Mouse (Mus musculus): ENCODE measurements at regions not wholly inside any gene's neighbourhood (a gene's known extent, or its start where the extent isn't known, plus 50 kb on each side); places are given as distances from the start of the nearest gene placed in this dataset.

DNA sequence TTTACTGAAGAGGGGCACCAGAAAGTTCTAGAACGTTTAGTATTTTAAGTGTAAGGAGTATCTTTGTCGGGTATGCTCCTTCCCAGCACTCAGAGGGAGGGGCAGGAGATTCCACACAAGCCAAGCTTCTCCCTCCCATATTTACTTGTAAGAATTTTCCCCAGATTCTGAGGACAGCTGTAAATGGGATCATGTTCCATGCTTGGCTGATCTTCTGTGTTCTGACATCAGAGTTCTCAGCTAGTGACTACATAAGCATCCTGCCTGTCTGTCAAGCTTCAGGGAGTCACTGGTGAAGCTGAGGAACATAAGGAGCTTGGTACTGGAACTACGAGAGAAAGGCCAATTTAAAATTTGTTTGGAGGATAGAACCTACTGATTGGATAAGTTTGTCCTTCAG, 464.9 kb downstream of the Kcnj2 start:
- H3K36me3 ChIP-seq (ENCODE audit: control insufficient read depth, insufficient read depth, low read length): no peaks in the 10 kb centered on the region
- H3K9me3 ChIP-seq (ENCODE audit: control insufficient read depth, low read length): no peaks in the 10 kb centered on the region
- no peak for ATAC-seq
- no peaks in the 10 kb centered on the region for H3K27me3 ChIP-seq (replicated peaks; ENCODE audit: control insufficient read depth, insufficient read depth, low read length)
- no peak overlapping the region for H3K4me3 ChIP-seq (ENCODE audit: low read length)
- no peak overlapping the region for H3K9ac ChIP-seq (ENCODE audit: low read depth, low read length)
- 76% methylated on average over 3 of the region's 3 CpGs for WGBS
- no peaks in the 10 kb centered on the region for H3K4me1 ChIP-seq (ENCODE audit: control insufficient read depth, insufficient read depth, low read depth, low read length)
- no peak overlapping the region for H3K4me2 ChIP-seq (ENCODE audit: low read length)
- no peak overlapping the region for H3K27ac ChIP-seq (ENCODE audit: low read depth, low read length)

DNA sequence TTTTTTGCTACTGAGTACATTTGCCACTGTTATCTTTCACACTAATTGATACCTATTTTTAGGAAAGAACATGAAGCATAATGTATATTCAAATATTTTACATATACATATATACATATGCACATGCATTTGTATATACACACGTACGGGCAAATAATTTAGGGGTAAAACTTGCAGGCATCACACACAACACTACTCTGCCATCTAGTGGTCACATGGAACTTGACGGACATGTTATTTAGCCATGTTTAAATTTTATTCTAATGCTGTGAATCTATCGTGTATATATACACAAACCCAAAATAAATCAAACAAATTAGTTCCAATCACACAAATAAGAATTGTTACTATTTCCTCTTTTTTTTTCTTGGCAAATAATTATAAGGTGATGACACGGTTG, 466.5 kb downstream of the Kcnj2 start:
- Histone ChIP-seq H3K36me3 (ENCODE audit: control insufficient read depth, insufficient read depth, low read length) (no peaks in the 10 kb centered on the region), H3K4me3 (ENCODE audit: low read length) (no peak overlapping the region), H3K4me1 (ENCODE audit: control insufficient read depth, insufficient read depth, low read depth, low read length) (no peaks in the 10 kb centered on the region), H3K27me3 (replicated peaks; ENCODE audit: control insufficient read depth, insufficient read depth, low read length) (no peaks in the 10 kb centered on the region), H3K4me2 (ENCODE audit: low read length) (no peak overlapping the region), H3K27ac (ENCODE audit: low read depth, low read length) (no peak overlapping the region), H3K9ac (ENCODE audit: low read depth, low read length) (no peak overlapping the region), H3K9me3 (ENCODE audit: control insufficient read depth, low read length) (no peaks in the 10 kb centered on the region)
- ATAC-seq: no peak
- WGBS: 29% methylated on average over 5 of the region's 5 CpGs

DNA sequence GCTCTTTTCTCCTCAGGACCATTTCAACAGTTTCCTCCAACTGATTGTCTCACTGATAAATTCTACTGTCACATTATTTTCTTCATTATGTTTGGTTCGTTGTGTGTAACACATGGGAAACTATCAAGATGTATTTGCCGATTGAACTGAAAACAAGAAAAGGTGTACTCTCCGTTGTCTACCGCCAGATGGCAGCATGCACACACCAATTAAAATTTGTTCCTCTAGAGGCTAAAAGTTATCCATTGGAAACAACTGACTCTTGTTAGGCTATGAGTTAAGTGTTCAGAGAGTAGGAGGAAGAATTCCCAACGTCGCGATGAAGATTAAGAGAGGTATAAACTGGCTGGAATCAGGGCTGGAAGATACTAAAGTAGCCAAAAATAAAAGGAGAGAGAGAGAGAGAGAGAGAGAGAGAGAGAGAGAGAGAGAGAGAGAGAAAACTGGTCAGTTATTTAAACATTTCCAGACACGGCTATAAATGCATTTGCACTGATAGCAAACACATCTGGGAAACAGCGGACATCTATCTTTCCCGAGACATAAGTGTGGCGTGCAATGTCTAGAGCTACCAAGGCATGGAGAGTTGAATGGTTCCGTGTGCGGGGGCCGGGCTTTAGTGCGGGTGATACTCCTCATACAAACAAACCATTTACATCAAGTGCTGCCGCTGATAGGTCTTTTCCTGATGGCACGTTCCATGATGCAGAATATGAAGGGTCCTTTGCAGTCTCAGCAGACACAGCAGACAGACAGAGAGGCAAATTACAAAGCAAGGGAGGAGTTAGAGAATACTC, 470.3 kb downstream of the Kcnj2 start:
- Histone ChIP-seq H3K9me3 (ENCODE audit: control insufficient read depth, low read length) (no peaks in the 10 kb centered on the region), H3K27ac (ENCODE audit: low read depth, low read length) (no peak overlapping the region), H3K4me3 (ENCODE audit: low read length) (no peak overlapping the region), H3K4me2 (ENCODE audit: low read length) (no peak overlapping the region; the same call in 1 of the 2 replicates), H3K27me3 (replicated peaks; ENCODE audit: control insufficient read depth, insufficient read depth, low read length) (no peaks in the 10 kb centered on the region), H3K36me3 (ENCODE audit: control insufficient read depth, insufficient read depth, low read length) (no peaks in the 10 kb centered on the region), H3K9ac (ENCODE audit: low read depth, low read length) (no peak overlapping the region), H3K4me1 (ENCODE audit: control insufficient read depth, insufficient read depth, low read depth, low read length) (no peaks in the 10 kb centered on the region)
- no peak for ATAC-seq
- 44% methylated on average over 17 of the region's 17 CpGs for WGBS

DNA sequence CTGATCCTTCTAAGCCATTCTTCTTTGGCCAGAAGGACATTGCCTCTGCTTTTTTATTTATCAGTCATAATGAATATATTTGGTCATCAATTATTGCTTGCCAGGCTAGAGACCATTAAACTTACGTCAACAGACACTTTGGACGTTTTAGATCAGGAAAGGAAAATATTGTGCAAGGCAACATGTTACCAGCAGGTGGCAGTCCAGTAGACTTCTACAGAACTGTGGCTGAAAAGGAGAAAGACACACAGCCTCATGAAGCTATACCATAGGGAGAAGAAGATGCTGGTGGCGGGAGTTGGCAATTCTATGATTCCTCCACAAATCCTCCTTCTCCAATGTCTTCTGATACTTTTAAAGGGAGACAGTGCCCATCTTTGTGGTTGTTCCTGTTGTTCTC, 471.7 kb downstream of the Kcnj2 start:
- no peak for ATAC-seq
- 30% methylated on average over 3 of the region's 3 CpGs for WGBS
- Histone ChIP-seq H3K27me3 (replicated peaks; ENCODE audit: control insufficient read depth, insufficient read depth, low read length) (no peaks in the 10 kb centered on the region), H3K9ac (ENCODE audit: low read depth, low read length) (no peak overlapping the region), H3K4me3 (ENCODE audit: low read length) (no peak overlapping the region), H3K4me2 (ENCODE audit: low read length) (no peak overlapping the region), H3K9me3 (ENCODE audit: control insufficient read depth, low read length) (no peaks in the 10 kb centered on the region), H3K27ac (ENCODE audit: low read depth, low read length) (no peak overlapping the region), H3K36me3 (ENCODE audit: control insufficient read depth, insufficient read depth, low read length) (no peaks in the 10 kb centered on the region), H3K4me1 (ENCODE audit: control insufficient read depth, insufficient read depth, low read depth, low read length) (no peaks in the 10 kb centered on the region)

DNA sequence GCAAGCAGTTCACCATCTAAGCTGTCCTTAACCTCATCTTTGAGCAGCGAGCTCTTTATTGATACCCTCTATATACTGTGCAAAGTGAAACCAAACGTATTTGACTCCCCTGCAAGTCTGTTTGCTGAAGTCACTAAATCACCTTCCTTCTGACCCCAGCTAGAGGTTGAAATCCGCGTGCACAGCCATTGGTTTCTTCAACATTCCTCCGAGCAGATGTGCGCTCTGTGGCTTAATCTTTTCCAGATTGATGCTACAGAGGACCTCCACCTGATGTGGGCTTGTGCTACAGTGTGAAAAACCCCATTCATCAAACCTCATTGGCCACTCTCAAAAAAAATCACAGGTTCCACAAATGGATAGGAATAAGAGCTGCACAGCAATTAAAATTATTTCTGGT, 474.0 kb downstream of the Kcnj2 start:
- Histone ChIP-seq H3K27ac (ENCODE audit: low read depth, low read length) (no peak overlapping the region), H3K9ac (ENCODE audit: low read depth, low read length) (no peak overlapping the region), H3K4me1 (ENCODE audit: control insufficient read depth, insufficient read depth, low read depth, low read length) (no peaks in the 10 kb centered on the region), H3K27me3 (replicated peaks; ENCODE audit: control insufficient read depth, insufficient read depth, low read length) (no peaks in the 10 kb centered on the region), H3K36me3 (ENCODE audit: control insufficient read depth, insufficient read depth, low read length) (no peaks in the 10 kb centered on the region), H3K4me2 (ENCODE audit: low read length) (no peak overlapping the region), H3K4me3 (ENCODE audit: low read length) (no peak overlapping the region), H3K9me3 (ENCODE audit: control insufficient read depth, low read length) (no peaks in the 10 kb centered on the region)
- WGBS: 84% methylated on average over 6 of the region's 6 CpGs
- no peak for ATAC-seq

DNA sequence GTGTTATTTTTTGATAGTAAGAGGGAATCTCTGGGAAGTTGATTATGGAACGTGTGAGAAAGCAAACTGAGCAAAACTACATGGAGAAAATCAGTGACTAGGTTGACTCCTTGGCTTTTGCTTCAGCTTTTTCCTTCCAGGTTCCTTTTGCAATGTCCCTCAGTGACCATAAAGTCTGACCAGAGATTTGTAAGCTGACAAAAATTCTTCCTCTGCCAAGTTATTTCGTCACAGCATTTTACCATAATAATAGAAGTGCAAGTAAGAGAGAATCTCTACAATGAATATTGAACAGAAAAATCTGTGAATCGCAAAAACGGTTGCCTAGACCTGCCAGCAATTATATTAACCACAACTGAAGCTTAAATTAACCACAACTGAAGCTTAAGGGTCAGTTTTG, 479.3 kb downstream of the Kcnj2 start:
- Histone ChIP-seq H3K4me2 (ENCODE audit: low read length) (no peak overlapping the region), H3K9ac (ENCODE audit: low read depth, low read length) (no peak overlapping the region), H3K4me1 (ENCODE audit: control insufficient read depth, insufficient read depth, low read depth, low read length) (no peaks in the 10 kb centered on the region), H3K27ac (ENCODE audit: low read depth, low read length) (no peak overlapping the region), H3K36me3 (ENCODE audit: control insufficient read depth, insufficient read depth, low read length) (no peaks in the 10 kb centered on the region), H3K27me3 (replicated peaks; ENCODE audit: control insufficient read depth, insufficient read depth, low read length) (no peaks in the 10 kb centered on the region), H3K9me3 (ENCODE audit: control insufficient read depth, low read length) (no peaks in the 10 kb centered on the region), H3K4me3 (ENCODE audit: low read length) (no peak overlapping the region)
- ATAC-seq: no peak
- 77% methylated on average over 4 of the region's 4 CpGs for WGBS

DNA sequence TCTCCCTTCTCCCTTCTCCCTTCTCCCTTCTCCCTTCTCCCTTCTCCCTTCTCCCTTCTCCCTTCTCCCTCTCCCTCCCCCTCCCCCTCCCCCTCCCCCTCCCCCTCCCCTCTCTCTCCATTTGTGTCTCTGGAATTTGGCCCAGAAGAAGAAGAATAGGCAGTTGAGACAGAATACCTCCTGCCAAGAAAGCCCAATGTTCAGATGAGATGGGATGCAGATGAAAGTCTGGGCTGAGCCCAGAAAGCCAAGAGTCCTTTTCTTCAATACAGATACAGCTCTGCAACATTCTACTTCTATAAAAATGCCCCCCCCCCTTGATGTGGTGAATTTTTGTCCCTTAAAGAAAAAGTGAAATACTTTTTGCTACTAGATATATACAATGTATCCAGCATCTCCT, 489.2 kb downstream of the Kcnj2 start:
- Histone ChIP-seq H3K4me3 (ENCODE audit: low read length) (no peak overlapping the region), H3K27ac (ENCODE audit: low read depth, low read length) (no peak overlapping the region), H3K4me2 (ENCODE audit: low read length) (no peak overlapping the region), H3K9me3 (ENCODE audit: control insufficient read depth, low read length) (no peaks in the 10 kb centered on the region), H3K36me3 (ENCODE audit: control insufficient read depth, insufficient read depth, low read length) (no peaks in the 10 kb centered on the region), H3K4me1 (ENCODE audit: control insufficient read depth, insufficient read depth, low read depth, low read length) (peaks cover 3% of the 10 kb centered on the region), H3K9ac (ENCODE audit: low read depth, low read length) (no peak overlapping the region), H3K27me3 (replicated peaks; ENCODE audit: control insufficient read depth, insufficient read depth, low read length) (no peaks in the 10 kb centered on the region)
- ATAC-seq: no peak

DNA sequence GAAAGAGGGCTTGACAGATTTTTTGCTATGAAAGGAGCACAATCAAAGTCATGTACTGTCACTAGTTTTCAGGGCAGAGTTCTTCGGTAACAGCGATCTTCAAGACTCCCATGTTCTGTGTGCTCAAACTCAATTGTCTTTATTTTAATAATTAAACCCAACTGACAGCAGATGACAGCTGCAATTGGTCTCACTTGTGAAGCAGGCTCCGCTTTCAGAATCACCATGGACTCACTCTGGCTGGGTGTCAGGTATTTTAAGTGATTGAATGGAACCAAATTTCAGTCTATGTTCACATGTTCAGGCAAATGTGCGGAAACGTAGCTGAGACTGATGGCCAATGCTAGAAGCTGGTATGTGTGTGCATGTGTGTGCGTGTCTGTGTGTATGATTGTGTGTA, 489.7 kb downstream of the Kcnj2 start:
- Histone ChIP-seq H3K4me2 (ENCODE audit: low read length) (no peak overlapping the region), H3K27ac (ENCODE audit: low read depth, low read length) (0 out of 2 replicates have a peak overlapping the region, but pooled peaks have one; percentile 44), H3K9me3 (ENCODE audit: control insufficient read depth, low read length) (no peaks in the 10 kb centered on the region), H3K4me3 (ENCODE audit: low read length) (no peak overlapping the region), H3K4me1 (ENCODE audit: control insufficient read depth, insufficient read depth, low read depth, low read length) (peaks cover 3% of the 10 kb centered on the region), H3K9ac (ENCODE audit: low read depth, low read length) (no peak overlapping the region), H3K36me3 (ENCODE audit: control insufficient read depth, insufficient read depth, low read length) (no peaks in the 10 kb centered on the region), H3K27me3 (replicated peaks; ENCODE audit: control insufficient read depth, insufficient read depth, low read length) (no peaks in the 10 kb centered on the region)
- ATAC-seq: no peak
- WGBS: 55% methylated on average over 6 of the region's 6 CpGs

DNA sequence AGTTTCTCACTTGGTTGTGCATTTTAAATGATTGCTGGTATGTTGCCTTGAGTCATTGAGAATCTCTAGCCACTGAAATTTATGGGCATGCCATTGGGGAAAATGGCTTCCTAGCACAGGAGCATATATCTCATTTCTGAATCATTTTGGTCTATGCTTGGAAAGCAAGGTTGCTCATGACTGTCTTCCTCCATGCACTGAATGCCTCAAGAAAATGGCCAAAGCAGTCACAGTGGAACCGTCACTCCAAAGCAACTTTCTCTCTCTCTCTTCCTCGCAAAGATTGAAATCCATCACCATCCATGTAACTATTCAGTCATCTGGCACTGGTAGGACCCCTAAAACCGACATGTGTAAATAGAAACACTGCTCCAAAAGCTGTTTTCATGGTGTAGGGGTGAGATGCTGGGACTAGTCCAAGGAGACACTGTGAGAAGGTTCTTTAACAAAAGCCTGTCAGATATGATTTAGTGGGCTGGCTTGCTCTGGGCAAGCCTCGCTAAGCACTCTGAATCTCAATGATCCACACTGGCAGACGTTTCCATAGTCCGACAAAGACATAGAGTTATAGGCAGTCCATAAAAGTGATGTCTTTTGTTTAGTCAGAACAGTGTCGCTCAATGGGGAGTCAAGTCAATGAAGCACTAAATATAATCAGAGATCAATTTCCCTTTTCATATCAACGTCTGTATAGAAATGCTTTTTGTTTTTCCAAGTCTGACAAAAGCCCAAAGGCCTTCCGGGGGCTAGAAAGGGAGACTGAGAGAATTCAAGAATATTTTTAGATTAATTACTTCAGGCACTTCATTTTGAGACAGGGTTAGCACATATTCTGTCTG, 492.6 kb downstream of the Kcnj2 start:
- Histone ChIP-seq H3K36me3 (ENCODE audit: control insufficient read depth, insufficient read depth, low read length) (no peaks in the 10 kb centered on the region), H3K4me3 (ENCODE audit: low read length) (no peak overlapping the region), H3K27ac (ENCODE audit: low read depth, low read length) (no peak overlapping the region), H3K9ac (ENCODE audit: low read depth, low read length) (no peak overlapping the region), H3K9me3 (ENCODE audit: control insufficient read depth, low read length) (no peaks in the 10 kb centered on the region), H3K4me1 (ENCODE audit: control insufficient read depth, insufficient read depth, low read depth, low read length) (peaks cover 3% of the 10 kb centered on the region), H3K4me2 (ENCODE audit: low read length) (no peak overlapping the region), H3K27me3 (replicated peaks; ENCODE audit: control insufficient read depth, insufficient read depth, low read length) (no peaks in the 10 kb centered on the region)
- peak; percentile 91 for ATAC-seq
- WGBS: 24% methylated on average over 9 of the region's 9 CpGs

Measured in hindbrain, embryonic 16.5 days (tissue).